Mouse (Mus musculus) neutrophil, adult 65 days (primary cell): Measurements from ENCODE around the gene Rcor1. TPM values are rescaled to one million over a fixed set of nuclear protein-coding genes. Genes with fewer than 3 reads are reported as not detected.

ENCODE experiments used
- total RNA-seq: library from RNA; stranded (reverse); gene quantifications from 2 replicates; pipeline ENCODE4 v1.2.4, GENCODE M21; 2023

The Rcor1 gene
- 39.5 and 45.7 TPM in 2 replicates for total RNA-seq

DNA sequence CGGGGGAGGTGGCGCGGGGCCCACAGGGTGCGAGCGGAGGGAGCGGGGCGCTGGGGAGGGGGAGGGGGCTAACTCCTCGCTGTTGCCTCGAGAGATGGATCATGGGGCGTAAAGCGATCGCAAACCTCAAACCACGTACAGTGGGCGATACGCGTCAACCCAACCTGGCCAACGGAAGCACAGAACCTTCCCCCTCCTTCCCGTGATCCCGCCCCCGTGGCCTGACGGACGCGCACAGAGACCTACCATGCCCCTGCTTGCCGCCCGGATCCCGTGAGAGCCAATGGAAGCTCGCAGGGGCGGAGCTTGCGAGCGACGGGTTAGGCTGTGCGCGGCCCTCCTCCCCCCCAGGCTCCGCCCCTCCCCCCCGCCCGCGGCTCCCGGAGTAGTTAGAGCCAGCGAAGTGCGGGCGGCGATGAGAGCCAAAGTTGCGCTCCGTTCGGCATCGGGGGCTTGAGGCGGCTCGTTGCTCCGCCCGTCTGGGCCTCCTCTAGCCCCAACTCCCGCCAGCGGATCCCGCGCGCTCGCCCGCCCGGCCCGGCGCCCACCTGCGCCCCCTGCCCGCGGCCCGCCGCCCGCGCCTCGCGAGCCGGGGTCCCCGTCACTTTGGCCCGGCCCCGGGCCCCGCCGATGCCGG, at the start of gene Rcor1:
TSS of gene Rcor1 (plus strand) at position 376 of the 637 bp plus-strand sequence.

Other genes with a start within 250 kb of the Rcor1 start
- 0.32 and 0.35 TPM in 2 replicates for gene Mok, start 198.4 kb upstream of the Rcor1 start, total RNA-seq
- 3.6 and 5.0 TPM in 2 replicates for gene Zfp839, start 189.1 kb upstream of the Rcor1 start, total RNA-seq
- 10.5 and 13.5 TPM in 2 replicates for gene Cinp, start 150.2 kb upstream of the Rcor1 start, total RNA-seq
- 5.4 and 9.8 TPM in 2 replicates for gene Tecpr2, start 150.1 kb upstream of the Rcor1 start, total RNA-seq
- 30.8 and 40.5 TPM in 2 replicates for gene Ankrd9, start 60.3 kb upstream of the Rcor1 start, total RNA-seq
- gene Traf3, start 127.0 kb downstream of the Rcor1 start, total RNA-seq: 37.2 and 58.5 TPM in 2 replicates
- gene 4930595D18Rik, start 145.1 kb downstream of the Rcor1 start, total RNA-seq: not detected in 2 replicates
- gene Amn, start 231.7 kb downstream of the Rcor1 start, total RNA-seq: 1.2 TPM in 1 of 2 replicates, not detected in the other